Mouse (Mus musculus) adrenal gland, adult 2 months (tissue): ENCODE measurements around the gene Crocc. TPM values are rescaled to one million over a fixed set of nuclear protein-coding genes. Genes with fewer than 3 reads are reported as not detected.

Source experiments
- DNase-seq: peaks from one replicate; pipeline ENCODE4 v3.0.0; 2021
- polyA plus RNA-seq: library from polyadenylated mRNA; depleted of rRNA; stranded (reverse); fragments of >200 nt; gene quantifications from 2 replicates; pipeline ENCODE4 v1.2.3, GENCODE M21; 2012
- total RNA-seq, 2 experiments: library from RNA; stranded (reverse); gene quantifications; 2 replicates each; pipeline ENCODE4 v1.2.3; 2021

Crocc gene
- total and polyA plus RNA-seq, 3 experiments = 5.6 to 7.4 (median 7.1) TPM

DNA sequence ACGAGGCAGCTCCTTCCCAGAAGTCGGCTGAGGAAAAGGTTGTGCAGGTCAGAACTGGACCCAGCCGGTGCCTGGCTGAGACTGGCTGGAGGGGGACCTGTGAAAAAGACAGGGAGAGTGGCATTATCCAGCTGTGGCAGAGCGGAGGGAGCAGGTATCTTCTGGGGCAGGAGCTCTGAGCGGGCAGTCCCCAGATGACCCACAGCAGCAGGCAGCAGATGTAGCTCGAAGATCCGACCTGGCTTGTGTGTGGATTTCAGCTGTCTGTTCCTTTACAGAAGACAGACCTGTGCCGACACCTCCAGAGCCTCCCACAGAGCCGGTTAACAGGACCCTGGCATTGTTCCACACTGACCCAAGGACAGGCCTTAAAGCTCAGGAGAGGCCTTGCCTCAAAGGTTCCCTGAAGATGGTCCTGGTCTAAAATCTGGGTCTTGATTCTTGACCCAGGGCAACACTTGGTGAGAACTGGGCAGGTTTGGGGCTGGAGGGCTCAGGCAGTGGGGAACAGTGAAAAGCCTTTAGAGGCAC, 7.2 kb upstream of the Crocc start:
- no peak for DNase-seq

DNA sequence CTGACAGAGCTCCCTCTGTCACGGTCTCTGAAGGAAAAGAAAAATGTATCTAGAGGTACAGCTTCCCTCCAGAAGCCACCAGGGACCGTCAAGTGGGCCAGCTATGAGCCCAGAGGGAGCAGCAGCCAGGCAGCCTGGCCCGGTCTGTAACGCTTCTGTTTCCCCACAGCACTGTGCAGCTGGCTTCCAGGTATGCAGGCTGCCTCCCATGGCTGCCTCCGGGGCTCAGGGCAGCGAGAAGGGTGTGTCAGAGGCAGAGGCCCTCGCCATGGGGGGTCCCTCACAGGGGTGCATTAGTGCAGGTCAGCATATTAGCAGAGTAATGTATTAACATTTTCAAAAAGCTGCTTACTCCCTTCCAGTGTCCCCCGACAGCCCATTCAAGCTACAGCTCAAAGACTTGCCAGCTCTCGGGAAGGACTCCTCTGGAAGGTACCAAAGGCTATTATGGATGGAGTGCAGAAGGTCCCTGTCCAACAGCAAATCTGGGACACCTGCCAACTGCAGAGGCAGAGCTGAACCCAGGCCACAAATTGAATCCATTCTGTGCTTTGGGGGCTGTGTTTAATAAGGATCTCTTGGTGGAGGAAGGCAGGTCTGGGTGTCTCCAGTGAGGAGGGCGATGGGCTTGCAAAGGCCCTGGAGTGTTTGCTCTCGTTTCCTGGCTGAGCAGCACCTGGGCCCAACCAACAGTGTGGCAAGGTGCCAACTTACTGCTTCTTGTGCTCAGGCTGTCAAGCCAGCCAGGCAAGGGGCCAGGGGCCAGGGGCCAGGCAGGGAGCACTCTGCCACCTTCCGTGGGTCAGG, 6.6 kb upstream of the Crocc start:
- peak; percentile 35 for DNase-seq

DNA sequence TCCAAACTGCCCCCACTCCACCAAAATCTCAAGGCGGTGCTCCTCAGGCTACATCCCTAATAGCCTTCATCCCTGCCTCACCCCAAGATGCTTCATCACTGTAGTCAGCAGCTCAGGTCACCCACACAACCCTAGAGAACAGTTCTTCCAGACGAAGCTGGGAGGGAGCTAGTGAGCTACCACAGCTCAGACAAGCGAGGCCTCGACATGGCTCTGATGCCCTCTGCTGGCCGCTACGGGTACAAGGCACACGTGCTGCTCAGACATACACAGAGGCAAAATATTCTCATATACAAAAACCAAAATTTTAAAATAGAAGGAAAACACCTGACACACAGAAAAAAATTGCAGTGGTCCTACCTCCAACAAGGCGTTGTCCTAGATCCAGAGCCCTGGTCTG, 4.8 kb upstream of the Crocc start:
- peak; percentile 82 for DNase-seq

DNA sequence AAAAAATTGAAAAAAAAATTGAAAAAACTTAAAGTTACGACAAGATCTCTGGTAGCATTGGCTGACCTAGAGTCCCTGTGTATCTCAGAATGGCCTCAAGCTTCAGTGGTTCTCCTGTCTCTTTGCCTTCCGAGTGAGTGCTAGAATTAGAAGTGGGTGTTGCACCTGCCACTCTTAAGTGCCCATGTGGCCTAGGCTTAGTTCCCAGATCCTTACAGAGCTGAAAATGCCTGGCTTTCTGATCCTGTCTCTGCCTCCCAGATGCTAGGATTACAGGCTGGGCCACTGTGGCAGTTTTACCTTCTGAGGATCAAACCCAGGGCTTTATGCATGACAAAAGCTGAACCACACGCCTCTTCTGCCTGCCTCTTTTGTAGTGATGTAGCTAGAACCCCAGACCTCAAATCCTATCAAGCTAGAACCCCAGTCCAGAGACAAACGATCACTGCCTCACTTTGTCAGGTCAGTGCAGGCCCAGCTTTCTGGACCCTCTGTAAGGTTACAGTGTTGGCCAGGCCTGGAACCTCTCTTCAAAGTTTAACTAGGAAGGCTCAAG, 3.8 kb upstream of the Crocc start:
- no peak for DNase-seq

DNA sequence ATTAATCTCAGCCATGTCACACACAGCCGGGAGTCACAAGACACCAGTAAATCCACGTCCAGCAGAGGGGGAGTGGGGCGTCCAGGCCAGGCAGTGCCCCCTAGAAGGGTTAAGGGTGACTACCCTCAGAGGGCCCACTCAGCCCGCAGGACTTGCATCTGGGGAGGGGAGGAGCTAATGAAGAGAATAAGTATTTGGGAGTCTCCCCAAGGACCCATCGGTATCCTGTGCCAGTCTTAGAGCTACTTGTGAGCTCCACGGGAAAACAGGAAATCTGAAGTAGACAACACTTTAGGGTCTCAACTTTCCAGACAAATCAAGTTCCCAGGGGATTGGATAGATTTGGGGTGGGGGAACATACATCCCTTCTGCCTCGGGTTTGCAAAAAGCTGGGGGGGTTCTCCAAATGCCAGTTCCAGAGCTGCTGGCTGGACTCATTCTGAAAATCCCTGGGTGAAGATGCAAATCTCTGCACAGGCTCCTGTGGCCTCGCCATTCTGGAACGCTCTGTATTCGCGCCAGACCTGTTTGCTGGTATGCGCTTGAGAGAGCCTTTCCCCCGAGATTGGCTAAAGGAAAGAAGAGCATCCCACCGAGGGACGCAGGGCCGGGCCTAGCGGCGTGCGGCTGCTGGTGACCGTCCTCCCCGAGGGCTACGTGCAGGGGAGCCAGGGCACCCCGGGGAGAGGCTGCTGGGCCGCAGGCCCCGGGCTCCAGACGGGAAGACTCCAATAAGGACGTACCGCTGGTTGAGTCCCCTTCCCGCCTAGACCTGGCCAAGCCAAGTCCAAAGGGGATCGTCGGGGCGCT, 529 bp downstream of the Crocc start:
- no peak for DNase-seq

DNA sequence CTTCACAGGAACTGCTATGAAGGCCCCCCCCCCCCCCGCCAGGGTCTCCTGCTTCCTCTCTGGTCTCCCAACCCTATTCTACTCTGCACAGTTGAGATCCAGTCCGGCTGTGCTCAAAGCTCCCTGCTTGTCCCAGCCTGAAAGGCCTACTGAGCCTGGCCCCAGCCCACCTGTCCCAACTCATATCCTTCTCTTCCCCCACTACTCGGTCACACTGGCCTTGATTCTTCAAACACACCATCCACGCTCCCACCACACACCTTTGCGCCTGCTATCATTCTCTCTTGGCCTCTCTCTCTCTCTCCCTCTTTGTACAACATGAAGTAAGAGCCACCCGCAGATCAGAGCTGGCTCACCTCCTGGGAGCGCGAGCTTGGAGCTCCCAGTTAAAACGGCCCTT, 1.5 kb downstream of the Crocc start:
- DNase-seq = no peak

DNA sequence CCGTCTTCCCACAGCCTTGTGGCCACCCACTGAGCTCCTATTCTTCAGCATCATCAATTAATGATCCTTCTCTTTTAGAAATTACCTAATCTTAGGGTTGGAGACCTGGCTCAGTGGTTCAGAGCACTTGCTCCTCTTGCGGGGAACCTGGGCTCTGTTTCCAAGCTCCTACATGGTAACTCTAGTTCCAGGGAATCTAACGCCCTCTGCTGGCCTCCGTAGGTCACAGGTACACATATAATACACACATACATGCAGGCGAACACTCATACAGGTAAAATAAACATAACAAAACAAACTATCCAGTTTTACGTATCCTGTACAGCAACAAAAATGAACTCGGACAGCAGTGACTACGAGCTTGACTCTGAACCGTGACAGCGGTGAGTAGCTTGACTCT, 3.4 kb downstream of the Crocc start:
- DNase-seq = no peak

DNA sequence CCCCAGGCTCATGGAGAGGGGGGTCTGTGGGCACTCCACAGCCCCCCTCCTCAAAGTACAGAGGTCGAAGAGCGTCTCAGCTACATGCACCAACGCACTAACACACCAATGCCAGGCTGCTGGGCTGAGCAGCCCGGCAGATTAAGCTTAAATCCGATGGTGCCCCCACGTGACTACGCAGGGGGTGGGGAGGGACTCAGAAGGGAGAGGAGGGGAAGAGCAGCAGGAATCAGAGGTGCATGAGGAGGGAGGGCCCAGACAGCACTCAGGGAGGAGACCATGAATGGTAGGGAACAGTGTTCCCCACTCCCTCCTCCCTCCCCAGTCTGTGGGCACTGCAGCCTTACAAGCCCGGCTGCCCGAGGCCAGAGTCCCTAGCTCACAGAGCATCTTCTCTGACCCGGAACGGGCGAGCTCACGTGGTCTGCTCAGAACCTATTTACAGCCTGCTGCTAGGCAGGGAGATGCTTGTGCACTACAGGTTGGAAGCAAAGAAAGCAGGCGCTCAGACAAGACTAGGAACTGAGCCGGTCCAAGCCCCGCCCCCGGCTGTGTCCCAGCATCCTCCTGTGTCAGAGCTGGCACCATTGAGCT, 6.7 kb downstream of the Crocc start:
- no peak for DNase-seq

DNA sequence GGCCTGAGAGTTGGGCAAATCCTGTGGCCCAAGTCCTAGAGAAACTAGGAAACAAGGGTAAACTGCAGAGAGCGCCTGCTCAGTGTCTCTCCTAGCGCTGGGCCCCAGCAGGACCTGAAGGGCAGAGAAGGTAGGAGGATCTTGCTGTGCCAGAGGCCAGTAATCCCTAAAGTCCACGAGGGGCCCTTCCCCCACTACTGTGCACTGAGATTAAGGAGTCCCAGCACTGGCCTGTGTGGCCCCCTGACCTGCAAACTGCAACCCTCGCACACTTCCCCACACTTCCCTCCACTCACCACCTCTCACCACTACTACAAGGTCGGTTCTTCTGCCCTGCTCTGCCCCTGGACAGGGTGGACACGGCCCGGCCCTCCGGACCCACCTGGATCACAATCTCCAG, 7.2 kb downstream of the Crocc start:
- no peak for DNase-seq

DNA sequence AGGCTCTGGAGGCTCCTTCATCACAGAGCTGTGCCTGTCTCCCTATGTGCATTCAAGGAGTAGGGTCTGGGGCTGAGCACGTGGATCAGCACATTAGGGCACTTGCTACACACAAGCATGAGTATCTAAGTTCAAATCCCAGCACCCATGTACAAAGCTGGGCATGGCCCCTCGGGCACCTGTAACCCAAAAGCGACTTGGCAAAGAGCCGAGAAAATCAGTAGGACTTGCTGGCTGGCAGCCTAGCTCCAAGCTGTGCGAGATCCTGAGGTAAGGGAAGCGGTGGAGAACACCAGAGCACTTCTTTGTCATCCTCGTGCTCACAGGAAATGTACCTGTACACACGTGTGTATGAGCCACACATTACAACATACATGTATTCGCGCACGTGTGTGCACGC, 7.9 kb downstream of the Crocc start:
- DNase-seq = no peak

DNA sequence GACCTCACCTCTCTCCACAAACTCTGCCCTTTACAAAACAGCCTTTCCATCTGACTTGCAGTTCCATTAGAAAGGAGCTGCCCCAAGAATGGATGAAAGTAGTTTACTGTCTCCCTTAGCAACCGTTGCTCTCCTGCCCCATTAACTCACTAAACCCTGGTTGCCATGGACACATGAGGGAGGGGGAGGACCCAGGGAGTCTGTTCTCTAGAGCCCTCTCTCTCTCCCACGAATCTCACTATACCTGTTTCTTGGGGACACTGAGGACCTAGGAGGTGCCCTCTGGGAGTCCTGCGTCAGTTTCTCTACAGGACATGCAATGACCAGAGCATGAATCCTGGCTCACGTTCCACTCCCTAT, 10.9 kb downstream of the Crocc start:
- no peak for DNase-seq

DNA sequence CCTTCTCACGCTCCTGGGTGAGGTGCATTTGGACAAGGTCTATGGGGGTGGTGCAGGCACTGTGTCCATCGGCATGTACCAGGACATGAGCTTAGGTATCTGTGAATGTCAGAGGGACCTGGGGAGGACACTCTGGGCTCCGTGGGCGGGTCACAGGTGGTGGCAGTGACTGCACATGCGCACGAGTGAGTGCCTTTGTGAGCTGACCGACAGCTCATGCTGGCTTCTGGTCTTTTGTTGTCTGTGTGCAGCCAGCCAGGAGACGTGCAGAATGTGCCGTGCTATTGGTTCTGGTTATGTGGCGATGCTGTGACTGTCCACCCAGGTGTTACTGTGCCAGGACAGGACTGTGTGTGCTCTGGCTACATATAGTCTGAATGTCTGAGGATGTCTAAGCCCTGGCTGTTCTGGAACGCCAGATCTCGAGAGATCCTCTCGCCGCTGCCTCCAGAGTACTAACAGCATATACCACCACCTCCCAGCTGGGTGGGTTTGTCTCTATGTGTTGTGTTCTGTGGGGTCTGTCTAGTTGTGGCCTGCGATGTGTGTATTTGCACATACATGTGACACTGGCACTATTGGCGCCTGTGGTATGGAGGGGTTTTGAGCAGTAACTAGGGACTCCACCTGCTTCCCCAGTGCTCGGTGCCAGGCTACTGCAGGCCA, 11.4 kb downstream of the Crocc start:
- no peak for DNase-seq

DNA sequence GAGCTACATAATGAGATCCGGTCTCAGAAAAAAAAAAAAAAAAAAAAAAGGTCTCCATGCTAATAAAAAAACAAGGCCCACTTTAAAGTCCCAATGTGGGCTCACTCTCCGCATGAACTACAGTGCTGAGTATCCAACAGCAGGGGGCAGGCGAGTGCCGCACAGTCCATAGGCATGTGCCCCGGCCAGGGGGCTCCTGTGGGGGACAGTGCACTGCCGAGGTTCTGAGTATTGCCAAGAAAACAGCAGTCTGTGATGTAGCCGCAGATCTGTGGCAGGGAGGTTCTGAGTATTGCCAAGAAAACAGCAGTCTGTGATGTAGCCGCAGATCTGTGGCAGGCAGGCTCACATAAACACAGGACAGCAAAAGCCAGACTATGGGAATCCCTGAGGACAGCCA, 15.5 kb downstream of the Crocc start:
- DNase-seq = peak; percentile 52

DNA sequence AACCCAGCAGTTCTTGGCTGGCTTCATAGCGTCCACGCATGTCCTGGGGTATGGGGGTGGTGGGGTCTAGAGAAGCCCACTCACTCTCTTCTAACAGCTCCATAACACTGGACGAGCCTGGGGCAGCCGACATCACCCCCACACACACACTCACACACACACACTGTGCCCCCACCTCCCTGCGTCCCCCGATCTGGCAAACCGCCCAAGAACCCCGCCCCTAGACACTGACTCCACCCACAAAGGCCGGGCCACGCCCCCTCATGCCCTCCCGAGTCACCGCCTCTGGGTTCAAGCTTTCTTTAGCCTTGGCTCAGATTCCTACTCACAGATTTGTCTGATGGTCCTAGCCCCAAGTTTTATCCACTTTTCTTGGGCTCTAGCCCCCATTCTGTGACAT, 19.2 kb downstream of the Crocc start:
- DNase-seq = peak; percentile 23

DNA sequence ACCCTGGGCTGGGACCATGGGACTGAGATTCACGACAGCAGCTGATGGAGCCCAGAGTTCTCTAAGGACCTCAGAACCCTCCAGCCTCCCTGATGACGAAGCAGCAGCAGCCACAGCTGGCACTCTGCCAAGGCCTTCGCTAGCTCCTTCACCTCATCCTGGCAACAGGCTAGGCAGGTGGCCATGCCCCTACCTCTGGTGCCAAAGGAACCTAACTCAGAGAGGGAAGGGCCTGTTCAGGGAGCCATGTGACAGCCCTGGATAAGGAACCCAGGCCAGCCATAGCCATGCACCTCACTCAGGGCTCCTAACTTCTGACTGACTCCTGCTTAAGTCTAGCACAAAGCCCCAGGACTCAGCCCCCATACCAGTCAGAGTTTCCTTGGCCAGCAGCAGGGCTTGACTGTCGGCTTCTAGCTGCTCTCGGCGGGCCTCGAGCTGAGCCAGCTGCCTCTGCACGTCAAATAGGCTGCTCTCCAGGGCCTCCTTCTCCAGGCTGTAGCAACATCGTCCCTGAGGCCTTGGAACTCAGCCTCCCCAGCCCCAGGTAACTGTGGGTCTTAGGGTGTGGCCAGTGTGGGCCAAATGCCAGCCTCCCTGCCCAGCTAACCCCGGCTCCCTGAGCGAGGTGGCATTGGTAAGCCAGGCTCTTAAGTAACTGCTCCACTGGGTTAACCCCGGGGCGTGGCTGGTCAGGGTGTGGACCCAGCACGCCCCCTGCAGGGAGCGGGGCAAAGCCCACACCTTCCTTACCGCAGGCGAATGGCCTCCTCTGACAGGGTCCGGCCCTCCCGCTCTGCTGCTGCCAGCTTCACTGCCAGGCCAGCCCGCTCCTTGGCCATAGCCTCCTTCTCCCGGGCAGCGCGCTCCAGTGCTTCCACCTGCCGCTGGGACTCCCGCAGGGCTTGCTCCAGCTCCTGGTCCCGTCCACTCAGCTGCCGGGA, 26.5 kb downstream of the Crocc start:
- peak; percentile 64 for DNase-seq

DNA sequence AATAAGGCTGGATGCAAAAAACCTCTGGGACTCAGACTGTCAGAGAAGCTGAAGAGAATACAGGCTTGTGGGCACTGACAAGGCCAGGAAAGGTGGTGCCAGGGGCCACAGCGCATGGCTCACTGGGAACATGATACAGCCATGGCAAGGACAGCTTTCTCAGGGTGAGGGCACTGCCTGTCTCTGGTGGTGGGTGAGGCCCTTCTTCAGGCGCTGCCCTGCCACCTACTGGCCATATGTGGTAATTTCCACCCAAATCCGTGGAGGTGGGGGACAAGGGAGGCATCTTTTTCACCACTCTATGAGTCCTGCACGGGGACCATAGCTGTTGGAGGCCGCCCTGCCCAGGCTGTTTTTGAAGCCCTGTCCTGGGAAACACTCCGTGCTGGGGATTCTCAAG, 28.6 kb downstream of the Crocc start:
- DNase-seq = peak; percentile 88

DNA sequence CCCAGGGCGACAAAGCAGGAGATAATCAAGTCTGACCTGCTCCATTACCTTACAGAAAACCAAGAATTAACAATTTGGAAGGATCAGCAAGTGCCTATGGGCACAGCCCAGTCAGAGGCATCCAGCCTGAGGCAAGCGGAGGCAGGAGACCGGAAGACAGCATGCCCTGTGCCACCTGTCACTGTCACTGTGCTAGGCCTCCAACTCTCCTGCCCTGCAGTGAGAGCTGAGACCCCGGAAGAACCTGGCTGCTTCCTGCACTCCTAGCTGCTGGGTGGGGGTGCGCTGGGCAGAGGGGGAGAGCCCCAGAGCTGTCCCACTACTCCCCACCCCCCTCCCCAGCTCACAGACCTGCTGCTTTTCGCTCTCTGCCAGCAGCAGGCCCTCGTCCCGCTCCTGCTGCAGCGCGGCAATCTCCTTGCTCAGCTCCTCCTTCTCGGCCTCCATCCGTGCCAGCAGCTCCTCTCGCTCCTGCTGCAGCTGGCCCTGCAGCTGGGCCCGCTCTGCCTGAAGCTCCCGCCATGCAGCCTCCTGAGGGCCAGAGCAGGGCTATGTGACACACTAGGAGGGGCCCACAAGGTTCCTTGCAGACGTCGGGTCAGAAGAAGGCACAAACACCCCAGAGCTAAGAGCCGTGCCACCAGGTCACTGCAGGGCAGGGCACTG, 29.7 kb downstream of the Crocc start:
- no peak for DNase-seq

DNA sequence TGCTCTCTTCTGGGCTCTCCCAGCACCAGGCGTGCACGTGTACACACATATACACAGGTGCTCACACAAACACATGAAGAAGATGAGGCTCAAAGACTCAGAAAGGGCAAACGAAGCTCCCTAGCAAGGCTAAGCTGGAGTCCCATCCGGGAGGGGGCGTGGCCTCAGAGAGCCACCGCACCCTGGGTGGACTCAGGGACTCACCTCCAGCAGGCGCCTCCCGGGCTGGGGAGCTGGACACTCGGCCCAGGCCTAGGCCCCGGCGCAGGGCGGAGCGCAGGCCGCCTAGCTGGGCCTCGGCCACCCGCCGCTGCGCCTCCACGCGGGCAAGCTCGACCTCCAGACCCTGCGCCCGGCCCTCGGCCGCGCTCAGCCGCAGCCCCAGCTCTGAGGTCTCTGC, 35.4 kb downstream of the Crocc start:
- no peak for DNase-seq

DNA sequence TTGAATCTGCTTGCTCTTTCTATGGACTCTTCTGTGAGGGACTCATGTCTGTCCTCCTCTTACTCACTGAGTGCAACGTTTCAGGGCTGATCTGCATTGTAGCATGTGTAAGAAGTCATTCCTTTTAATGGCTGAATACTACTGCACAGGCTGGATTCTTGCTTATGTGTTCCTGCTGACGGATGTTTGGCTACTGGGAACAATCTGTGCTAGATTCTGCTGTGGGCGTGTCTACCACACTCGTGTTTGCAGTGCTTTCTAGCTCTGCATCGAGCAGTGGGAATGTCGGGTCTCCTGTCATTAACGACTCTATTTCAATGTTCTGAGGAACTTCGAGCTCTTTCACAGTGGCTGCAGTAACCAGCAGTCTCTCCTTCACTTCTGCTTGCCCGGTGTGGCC, 36.3 kb downstream of the Crocc start:
- DNase-seq = no peak

DNA sequence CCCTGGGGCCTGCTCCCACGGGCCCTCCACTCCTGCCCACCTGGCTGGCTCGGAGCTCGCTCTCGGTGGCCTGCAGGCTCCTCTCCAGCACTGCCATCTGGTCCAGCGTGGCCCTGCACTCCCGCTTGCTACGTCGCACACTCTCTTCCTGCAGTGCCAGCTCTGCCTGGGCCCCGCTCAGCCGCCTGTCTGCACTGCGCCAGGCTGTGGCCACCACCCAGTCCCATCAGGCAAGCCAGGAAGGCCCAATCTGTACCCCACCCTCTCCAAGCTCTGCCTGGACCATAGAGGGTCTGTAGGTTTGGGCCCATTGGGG, 38.8 kb downstream of the Crocc start:
- DNase-seq = no peak
